Mouse (Mus musculus): ENCODE data around the gene Apba2. TPM values are rescaled to one million over a fixed set of nuclear protein-coding genes. Genes with fewer than 3 reads are reported as not detected.

The Apba2 gene
- polyA plus RNA-seq, 1 experiment: 0.48 TPM

GRCm38 (mm10) chr7:64651963-64652362 is 150.5 kb downstream of the Apba2 start:
- Histone ChIP-seq H3K27me3 (replicated peaks; ENCODE audit: control insufficient read depth, insufficient read depth, low read length) (no peaks in the 10 kb centered on the region), H3K27ac (ENCODE audit: insufficient read depth, low read depth, low read length) (no peak overlapping the region), H3K4me1 (ENCODE audit: control insufficient read depth, insufficient read depth, low read length) (no peaks in the 10 kb centered on the region), H3K36me3 (ENCODE audit: control insufficient read depth, insufficient read depth, low read length) (no peaks in the 10 kb centered on the region), H3K4me3 (ENCODE audit: insufficient read depth, low read depth, low read length) (no peak overlapping the region)
- WGBS: 78% methylated on average over 3 of the region's 3 CpGs
- TF ChIP-seq CTCF (conservative IDR thresholded peaks at IDR 0.05; ENCODE audit: insufficient read depth, insufficient read length, low read depth, low read length): no peak
- TF ChIP-seq POLR2A (IDR thresholded peaks at IDR 0.05; ENCODE audit: low read depth, low read length): no peak
- no peak for DNase-seq

DNA sequence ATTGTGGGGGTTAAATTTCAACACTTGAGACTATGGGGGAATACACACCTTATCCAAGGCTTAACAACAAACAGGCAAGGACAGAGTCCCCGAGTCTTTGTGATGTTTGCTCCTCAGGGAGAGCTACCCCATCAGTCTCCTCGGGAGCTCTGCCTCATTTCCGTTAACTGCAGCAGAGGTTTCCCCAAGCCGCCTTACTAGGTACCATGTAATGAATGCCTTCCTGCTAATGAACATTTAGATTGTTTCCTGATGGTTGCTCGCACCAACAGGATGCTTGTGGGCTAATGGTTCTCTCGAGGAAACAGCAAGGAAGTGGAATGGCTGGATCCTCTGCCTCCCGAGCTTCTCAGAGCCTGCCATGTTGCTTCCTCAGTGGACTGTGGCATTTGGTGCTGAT is 155.3 kb downstream of the Apba2 start:
- TF ChIP-seq CTCF (conservative IDR thresholded peaks at IDR 0.05; ENCODE audit: insufficient read depth, insufficient read length, low read depth, low read length) (no peak), POLR2A (IDR thresholded peaks at IDR 0.05; ENCODE audit: low read depth, low read length) (no peak)
- no peak for DNase-seq
- Histone ChIP-seq H3K27me3 (replicated peaks; ENCODE audit: control insufficient read depth, insufficient read depth, low read length) (no peaks in the 10 kb centered on the region), H3K27ac (ENCODE audit: insufficient read depth, low read depth, low read length) (no peak overlapping the region), H3K36me3 (ENCODE audit: control insufficient read depth, insufficient read depth, low read length) (no peaks in the 10 kb centered on the region), H3K4me1 (ENCODE audit: control insufficient read depth, insufficient read depth, low read length) (no peaks in the 10 kb centered on the region), H3K4me3 (ENCODE audit: insufficient read depth, low read depth, low read length) (no peak overlapping the region)
- WGBS: 42% methylated on average over 7 of the region's 7 CpGs

DNA sequence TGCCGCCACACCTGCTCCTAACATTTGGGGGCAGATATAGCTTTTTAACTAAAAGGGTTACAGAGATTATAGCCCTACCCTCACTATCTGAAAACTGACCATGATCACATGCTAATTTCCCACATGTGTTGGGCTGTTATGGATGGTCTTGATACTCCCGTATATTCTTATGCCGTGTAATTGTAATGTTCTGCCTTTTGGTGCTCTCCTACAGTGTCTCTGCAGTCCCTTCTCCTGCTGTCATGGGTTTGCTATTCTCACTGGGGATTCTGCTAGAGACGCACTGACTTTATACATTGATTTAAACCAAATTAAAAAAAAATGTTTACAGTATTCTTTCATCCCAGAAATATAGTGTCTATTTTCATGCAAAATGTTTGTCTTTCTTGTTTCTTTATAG is 157.4 kb downstream of the Apba2 start:
- no peak overlapping the region for H3K27ac ChIP-seq (ENCODE audit: insufficient read depth, low read depth, low read length)
- H3K4me1 ChIP-seq (ENCODE audit: control insufficient read depth, insufficient read depth, low read length): no peaks in the 10 kb centered on the region
- 87% methylated on average over 4 of the region's 4 CpGs for WGBS
- no peaks in the 10 kb centered on the region for H3K36me3 ChIP-seq (ENCODE audit: control insufficient read depth, insufficient read depth, low read length)
- TF ChIP-seq POLR2A (IDR thresholded peaks at IDR 0.05; ENCODE audit: low read depth, low read length): no peak
- TF ChIP-seq CTCF (conservative IDR thresholded peaks at IDR 0.05; ENCODE audit: insufficient read depth, insufficient read length, low read depth, low read length): no peak
- no peak overlapping the region for H3K4me3 ChIP-seq (ENCODE audit: insufficient read depth, low read depth, low read length)
- no peak for DNase-seq
- no peaks in the 10 kb centered on the region for H3K27me3 ChIP-seq (replicated peaks; ENCODE audit: control insufficient read depth, insufficient read depth, low read length)

- Histone ChIP-seq H3K27ac (ENCODE audit: insufficient read depth, low read depth, low read length) (no peak overlapping the region), H3K4me1 (ENCODE audit: control insufficient read depth, insufficient read depth, low read length) (no peaks in the 10 kb centered on the region), H3K4me3 (ENCODE audit: insufficient read depth, low read depth, low read length) (no peak overlapping the region), H3K36me3 (ENCODE audit: control insufficient read depth, insufficient read depth, low read length) (no peaks in the 10 kb centered on the region), H3K27me3 (replicated peaks; ENCODE audit: control insufficient read depth, insufficient read depth, low read length) (no peaks in the 10 kb centered on the region)
- DNase-seq: no peak
- WGBS: 76% methylated on average over 8 of the region's 8 CpGs
- TF ChIP-seq POLR2A (IDR thresholded peaks at IDR 0.05; ENCODE audit: low read depth, low read length) (no peak), CTCF (conservative IDR thresholded peaks at IDR 0.05; ENCODE audit: insufficient read depth, insufficient read length, low read depth, low read length) (no peak)
Observed at GRCm38 (mm10) chr7:64659328-64659727, 157.8 kb downstream of the Apba2 start.

DNA sequence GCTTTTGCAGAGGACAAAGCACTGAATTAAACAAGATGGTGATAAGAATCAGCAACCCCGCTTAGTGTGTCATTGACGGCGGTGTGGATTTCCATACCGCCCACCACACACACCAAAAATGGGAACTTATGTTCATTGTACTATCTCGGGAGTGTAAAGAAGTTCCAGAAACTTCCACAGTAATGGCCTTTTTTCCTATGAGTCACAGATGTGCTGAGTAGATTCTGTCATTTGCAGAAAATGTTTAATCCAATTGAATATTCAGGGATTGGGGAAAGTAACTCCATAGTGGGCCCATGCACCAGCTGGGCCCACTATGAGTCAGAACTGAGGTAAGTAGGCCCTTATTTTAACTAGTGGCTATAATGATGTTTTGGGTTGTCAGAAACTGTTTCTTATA is 161.0 kb downstream of the Apba2 start:
- Histone ChIP-seq H3K4me3 (ENCODE audit: insufficient read depth, low read depth, low read length) (no peak overlapping the region), H3K36me3 (ENCODE audit: control insufficient read depth, insufficient read depth, low read length) (no peaks in the 10 kb centered on the region), H3K27ac (ENCODE audit: insufficient read depth, low read depth, low read length) (no peak overlapping the region), H3K4me1 (ENCODE audit: control insufficient read depth, insufficient read depth, low read length) (no peaks in the 10 kb centered on the region), H3K27me3 (replicated peaks; ENCODE audit: control insufficient read depth, insufficient read depth, low read length) (no peaks in the 10 kb centered on the region)
- DNase-seq: no peak
- TF ChIP-seq CTCF (conservative IDR thresholded peaks at IDR 0.05; ENCODE audit: insufficient read depth, insufficient read length, low read depth, low read length): no peak
- no peak for TF ChIP-seq POLR2A (IDR thresholded peaks at IDR 0.05; ENCODE audit: low read depth, low read length)
- WGBS: 95% methylated on average over 5 of the region's 5 CpGs

- Histone ChIP-seq H3K4me3 (ENCODE audit: insufficient read depth, low read depth, low read length) (no peak overlapping the region), H3K36me3 (ENCODE audit: control insufficient read depth, insufficient read depth, low read length) (no peaks in the 10 kb centered on the region), H3K4me1 (ENCODE audit: control insufficient read depth, insufficient read depth, low read length) (0 out of 2 replicates have a peak, but pooled peaks cover 3% of the 10 kb centered on the region), H3K27ac (ENCODE audit: insufficient read depth, low read depth, low read length) (no peak overlapping the region), H3K27me3 (replicated peaks; ENCODE audit: control insufficient read depth, insufficient read depth, low read length) (no peaks in the 10 kb centered on the region)
- DNase-seq: no peak
- WGBS: 86% methylated on average over 3 of the region's 3 CpGs
- TF ChIP-seq POLR2A (IDR thresholded peaks at IDR 0.05; ENCODE audit: low read depth, low read length): no peak
- TF ChIP-seq CTCF (conservative IDR thresholded peaks at IDR 0.05; ENCODE audit: insufficient read depth, insufficient read length, low read depth, low read length): no peak
Observed at GRCm38 (mm10) chr7:64663600-64663999, 162.1 kb downstream of the Apba2 start.

GRCm38 (mm10) chr7:64665120-64665519 is 163.6 kb downstream of the Apba2 start:
- H3K4me3 ChIP-seq (ENCODE audit: insufficient read depth, low read depth, low read length): no peak overlapping the region
- no peaks in the 10 kb centered on the region for H3K27me3 ChIP-seq (replicated peaks; ENCODE audit: control insufficient read depth, insufficient read depth, low read length)
- no peak overlapping the region for H3K27ac ChIP-seq (ENCODE audit: insufficient read depth, low read depth, low read length)
- WGBS: 41% methylated on average over 7 of the region's 7 CpGs
- TF ChIP-seq CTCF (conservative IDR thresholded peaks at IDR 0.05; ENCODE audit: insufficient read depth, insufficient read length, low read depth, low read length) (no peak), POLR2A (IDR thresholded peaks at IDR 0.05; ENCODE audit: low read depth, low read length) (no peak)
- no peaks in the 10 kb centered on the region for H3K36me3 ChIP-seq (ENCODE audit: control insufficient read depth, insufficient read depth, low read length)
- no peak for DNase-seq
- H3K4me1 ChIP-seq (ENCODE audit: control insufficient read depth, insufficient read depth, low read length): 0 out of 2 replicates have a peak, but pooled peaks cover 4% of the 10 kb centered on the region

All from kidney, adult 2 months (tissue).